Mouse (Mus musculus): ENCODE measurements around the gene Opcml. TPM values are rescaled to one million over a fixed set of nuclear protein-coding genes. Genes with fewer than 3 reads are reported as not detected.

Gene Opcml
- total RNA-seq, 2 experiments from 2014 or later = 263 to 264 TPM

GRCm38 (mm10) chr9:27842806-27843205, 52.2 kb downstream of the Opcml start:
- no peak for DNase-seq

GRCm38 (mm10) chr9:27871624-27872023, 81.0 kb downstream of the Opcml start:
- no peak for DNase-seq

GRCm38 (mm10) chr9:27889636-27890035, 99.1 kb downstream of the Opcml start:
- DNase-seq = no peak

- DNase-seq = no peak
These were observed 126.7 kb downstream of the Opcml start for GRCm38 (mm10) chr9:27917250-27917649.

GRCm38 (mm10) chr9:27923495-27923894, 132.9 kb downstream of the Opcml start:
- DNase-seq = no peak

GRCm38 (mm10) chr9:27923945-27924825, 133.6 kb downstream of the Opcml start:
- DNase-seq = no peak

- no peak for DNase-seq
These were observed 135.1 kb downstream of the Opcml start for GRCm38 (mm10) chr9:27925650-27926049.

- DNase-seq = no peak
These were observed 146.7 kb downstream of the Opcml start for GRCm38 (mm10) chr9:27937253-27937652.

- no peak for DNase-seq
These were observed 147.1 kb downstream of the Opcml start for GRCm38 (mm10) chr9:27937660-27938059.

- DNase-seq = no peak
These were observed 154.9 kb downstream of the Opcml start for GRCm38 (mm10) chr9:27945323-27946010.

GRCm38 (mm10) chr9:27951110-27951509, 160.5 kb downstream of the Opcml start:
- DNase-seq = no peak

- DNase-seq = no peak
These were observed 171.1 kb downstream of the Opcml start for GRCm38 (mm10) chr9:27961682-27962081.

- no peak for DNase-seq
These were observed 172.8 kb downstream of the Opcml start for GRCm38 (mm10) chr9:27963385-27963784.

- DNase-seq = no peak
These were observed 174.5 kb downstream of the Opcml start for GRCm38 (mm10) chr9:27964902-27965550.

GRCm38 (mm10) chr9:27968266-27968665, 177.7 kb downstream of the Opcml start:
- no peak for DNase-seq

GRCm38 (mm10) chr9:27972293-27972692, 181.7 kb downstream of the Opcml start:
- DNase-seq = no peak

GRCm38 (mm10) chr9:27982576-27982975, 192.0 kb downstream of the Opcml start:
- DNase-seq = no peak

GRCm38 (mm10) chr9:27986604-27987588, 196.3 kb downstream of the Opcml start:
- DNase-seq = no peak

- no peak for DNase-seq
These were observed 201.0 kb downstream of the Opcml start for GRCm38 (mm10) chr9:27991611-27992010.

GRCm38 (mm10) chr9:27996536-27996935, 206.0 kb downstream of the Opcml start:
- DNase-seq = no peak

- DNase-seq = peak; percentile 14 to 50
These were observed 208.2 kb downstream of the Opcml start for GRCm38 (mm10) chr9:27998767-27999166.

- no peak for DNase-seq
These were observed 212.6 kb downstream of the Opcml start for GRCm38 (mm10) chr9:28003131-28003530.
